Mouse (Mus musculus) hindbrain, postnatal 0 days (tissue): ENCODE results near the gene Pnpla6. TPM values are rescaled to one million over a fixed set of nuclear protein-coding genes. Genes with fewer than 3 reads are reported as not detected.

Experiments used
- ATAC-seq: fragments of 200-750 bp; cut with Nextera tagmentation; 2 replicates; pipeline ENCODE4 v1.8.0; 2017; ENCODE audit warnings: mild to moderate bottlenecking, moderate TSS enrichment, moderate library complexity
- DNase-seq: peaks from one replicate; pipeline ENCODE4 v3.0.0-alpha.2; 2015; ENCODE audit warnings: low spot score
- H3K27ac ChIP-seq: fragments of 300-500 bp; sonication (generic); 2 replicates; pipeline ENCODE4 v1.5.1; 2014; ENCODE audit warnings: mild to moderate bottlenecking
- H3K27me3 ChIP-seq: fragments of 300-500 bp; sonication (generic); 2 replicates; pipeline ENCODE4 v1.6.1; 2014; ENCODE audit warnings: low read length, mixed read lengths; ENCODE audit not compliant: insufficient read depth
- H3K36me3 ChIP-seq: fragments of 300-500 bp; sonication (generic); 2 replicates; pipeline ENCODE4 v1.6.1; 2014; ENCODE audit warnings: low read length, mixed read lengths; ENCODE audit not compliant: insufficient read depth
- H3K4me1 ChIP-seq: fragments of 300-500 bp; sonication (generic); 2 replicates; pipeline ENCODE4 v1.6.1; 2014; ENCODE audit warnings: antibody characterized with exemption, low read length, mixed read lengths; ENCODE audit not compliant: insufficient read depth
- H3K4me2 ChIP-seq: fragments of 300-500 bp; sonication (generic); 2 replicates; pipeline ENCODE4 v1.6.1; 2014; ENCODE audit warnings: low read depth, mild to moderate bottlenecking, low read length, moderate library complexity, mixed read lengths
- H3K4me3 ChIP-seq: fragments of 300-500 bp; sonication (generic); 2 replicates; pipeline ENCODE4 v1.5.1; 2014; ENCODE audit warnings: low read length
- H3K9ac ChIP-seq: fragments of 300-500 bp; sonication (generic); replicated peaks from 2 replicates; pipeline ENCODE4 v1.6.1; 2014; ENCODE audit warnings: mild to moderate bottlenecking, low read length, moderate library complexity, mixed read lengths
- H3K9me3 ChIP-seq: fragments of 300-500 bp; sonication (generic); 2 replicates; pipeline ENCODE4 v1.6.1; 2016; ENCODE audit warnings: low read length, mixed read lengths
- CTCF ChIP-seq: IDR thresholded peaks from 2 replicates; pipeline ENCODE4 v1.5.1; 2016; ENCODE audit warnings: antibody characterized with exemption, control low read depth, low read depth
- WGBS: fragments of 180-500 bp; shearing (Covaris S2); extraction: QIAGEN DNeasy Blood & Tissue Kit; methylation state at CpG from one replicate; pipeline ENCODE4 v1.1.7; 2014; 5-methylcytosine and 5-hydroxymethylcytosine counted together
- polyA plus RNA-seq: library from polyadenylated mRNA; unstranded; fragments of >200 nt; fragmentation: Nextera tagmentation; extraction: Ambion mirVana; gene quantifications from 2 replicates; pipeline ENCODE4 v1.2.1, GENCODE M21; 2015
- total RNA-seq: library from RNA; depleted of rRNA; stranded (reverse); fragments of >200 nt; gene quantifications from 2 replicates; pipeline ENCODE4 v1.2.3, GENCODE M21; 2014

Gene Pnpla6
- total and polyA plus RNA-seq, 2 experiments from 2014 or later, result 35.3 to 82.6 TPM

GRCm38 (mm10) chr8:3540076-3540475, 24.9 kb downstream of the Pnpla6 start:
- ATAC-seq, result no peak
- no peak overlapping the region for H3K9ac ChIP-seq
- TF ChIP-seq CTCF, result no peak
- H3K4me3 ChIP-seq, result no peak overlapping the region
- no peaks in the 10 kb centered on the region for H3K9me3 ChIP-seq
- H3K36me3 ChIP-seq, result peaks cover 87% of the 10 kb centered on the region
- no peak overlapping the region for H3K27ac ChIP-seq
- no peak overlapping the region for H3K4me2 ChIP-seq
- H3K4me1 ChIP-seq, result no peaks in the 10 kb centered on the region
- DNase-seq, result no peak
- no peaks in the 10 kb centered on the region for H3K27me3 ChIP-seq
- WGBS, result 91% methylated on average over 4 of the region's 4 CpGs

- Histone ChIP-seq H3K9me3 (no peaks in the 10 kb centered on the region), H3K9ac (no peak overlapping the region), H3K4me2 (no peak overlapping the region), H3K4me1 (no peaks in the 10 kb centered on the region), H3K36me3 (peaks cover 33% of the 10 kb centered on the region), H3K4me3 (no peak overlapping the region), H3K27ac (no peak overlapping the region), H3K27me3 (no peaks in the 10 kb centered on the region)
- ATAC-seq (no peak), DNase-seq (no peak)
- WGBS, result 92% methylated on average over 2 of the region's 2 CpGs
- no peak for TF ChIP-seq CTCF
These were observed 31.3 kb downstream of the Pnpla6 start for GRCm38 (mm10) chr8:3546511-3546910.

- no peak for ATAC-seq
These were observed 37.1 kb downstream of the Pnpla6 start for GRCm38 (mm10) chr8:3552240-3552639.

GRCm38 (mm10) chr8:3556114-3556513, 40.9 kb downstream of the Pnpla6 start:
- no peaks in the 10 kb centered on the region for H3K36me3 ChIP-seq
- WGBS, result 67% methylated on average over 4 of the region's 4 CpGs
- no peak overlapping the region for H3K27ac ChIP-seq
- no peaks in the 10 kb centered on the region for H3K27me3 ChIP-seq
- H3K4me3 ChIP-seq, result no peak overlapping the region
- no peaks in the 10 kb centered on the region for H3K9me3 ChIP-seq
- no peak overlapping the region for H3K4me2 ChIP-seq
- ATAC-seq, result peak; percentile 94
- no peak overlapping the region for H3K9ac ChIP-seq
- DNase-seq, result no peak
- no peaks in the 10 kb centered on the region for H3K4me1 ChIP-seq
- no peak for TF ChIP-seq CTCF

More at GRCm38 (mm10) chr8:3552240-3552639, 37.1 kb downstream of the Pnpla6 start:
- no peak for DNase-seq
- 89% methylated on average over 1 of the region's 1 CpGs for WGBS
- H3K27ac ChIP-seq, result no peak overlapping the region
- no peak overlapping the region for H3K4me3 ChIP-seq
- H3K4me2 ChIP-seq, result no peak overlapping the region
- no peaks in the 10 kb centered on the region for H3K36me3 ChIP-seq
- H3K4me1 ChIP-seq, result no peaks in the 10 kb centered on the region
- no peak overlapping the region for H3K9ac ChIP-seq
- no peaks in the 10 kb centered on the region for H3K9me3 ChIP-seq
- no peak for TF ChIP-seq CTCF
- H3K27me3 ChIP-seq, result no peaks in the 10 kb centered on the region

GRCm38 (mm10) chr8:3567641-3568371, 52.6 kb downstream of the Pnpla6 start, which contains the start of gene C330021F23Rik:
Gene C330021F23Rik, plus strand, starts transcription at chr8:3567990.
- Histone ChIP-seq H3K27me3 (no peaks in the 10 kb centered on the region), H3K36me3 (no peaks in the 10 kb centered on the region), H3K9me3 (no peaks in the 10 kb centered on the region), H3K4me3 (no peak within 1 kb of the TSS), H3K4me2 (peak within 1 kb of the TSS; percentile 36), H3K4me1 (no peaks in the 10 kb centered on the region), H3K9ac (no peak within 1 kb of the TSS), H3K27ac (no peak within 1 kb of the TSS)
- TF ChIP-seq CTCF, result no peak
- WGBS, result 2% methylated on average over 12 of the region's 12 CpGs
- ATAC-seq, result no peak
- peak; percentile 14 for DNase-seq

GRCm38 (mm10) chr8:3568378-3568777, 53.2 kb downstream of the Pnpla6 start:
- Histone ChIP-seq H3K4me1 (no peaks in the 10 kb centered on the region), H3K27me3 (no peaks in the 10 kb centered on the region), H3K9ac (no peak overlapping the region), H3K4me2 (peak overlapping the region; percentile 36; the same call in 1 of the 2 replicates), H3K36me3 (no peaks in the 10 kb centered on the region), H3K27ac (no peak overlapping the region), H3K4me3 (no peak overlapping the region), H3K9me3 (no peaks in the 10 kb centered on the region)
- ATAC-seq, result no peak
- no peak for TF ChIP-seq CTCF
- 6% methylated on average over 7 of the region's 7 CpGs for WGBS
- no peak for DNase-seq

- H3K27ac ChIP-seq, result no peak overlapping the region
- TF ChIP-seq CTCF, result no peak
- no peaks in the 10 kb centered on the region for H3K9me3 ChIP-seq
- H3K36me3 ChIP-seq, result no peaks in the 10 kb centered on the region
- ATAC-seq (no peak), DNase-seq (no peak)
- no peaks in the 10 kb centered on the region for H3K4me1 ChIP-seq
- WGBS, result 90% methylated on average over 5 of the region's 5 CpGs
- H3K4me3 ChIP-seq, result no peak overlapping the region
- no peaks in the 10 kb centered on the region for H3K27me3 ChIP-seq
- H3K4me2 ChIP-seq, result no peak overlapping the region
- no peak overlapping the region for H3K9ac ChIP-seq
These were observed 54.6 kb downstream of the Pnpla6 start for GRCm38 (mm10) chr8:3569784-3570183.
